Mouse (Mus musculus): Measurements from ENCODE around the gene Hivep2.

The Hivep2 gene

DNA sequence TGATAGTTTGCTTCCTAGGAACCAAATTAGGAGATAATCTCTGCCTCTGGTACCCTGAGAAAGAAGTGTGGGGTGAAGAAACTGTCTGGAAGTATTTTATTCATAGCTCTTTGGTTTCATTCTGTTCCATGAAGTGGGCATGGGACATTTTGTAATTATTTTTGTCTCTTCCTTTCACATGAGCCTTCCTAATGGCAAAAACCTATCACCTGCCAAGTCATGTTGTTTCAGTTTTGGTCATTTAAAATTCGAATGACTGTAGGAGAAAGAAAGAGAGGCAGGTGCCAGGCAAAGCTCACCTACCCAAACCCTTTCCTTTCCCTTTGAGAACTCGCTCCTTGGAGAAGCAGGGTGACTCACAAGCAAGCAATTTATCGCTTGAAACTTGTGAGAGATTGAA, 53.3 kb downstream of the Hivep2 start:
- no peak for DNase-seq (ENCODE audit: low spot score in 2 of 2)

DNA sequence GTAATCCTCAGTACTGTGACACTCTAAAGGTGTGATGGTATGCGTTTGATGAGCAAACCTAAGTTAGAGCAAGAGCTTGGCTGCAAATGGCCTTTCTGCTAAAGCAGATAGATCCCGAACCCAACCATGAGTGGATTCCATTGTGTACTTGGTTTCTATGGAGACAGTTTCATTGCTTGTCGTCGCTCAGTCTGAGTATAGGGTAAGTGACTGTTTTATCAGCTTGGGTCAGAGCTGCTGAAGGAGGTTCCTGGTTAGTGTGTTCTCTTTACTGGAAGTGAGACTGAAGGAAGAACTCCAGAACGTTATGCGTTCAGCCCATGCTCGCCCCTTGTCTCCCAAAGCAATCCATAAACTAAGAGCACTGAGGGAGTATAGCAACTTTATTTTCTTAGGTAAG, 54.4 kb downstream of the Hivep2 start:
- DNase-seq (ENCODE audit: low spot score in 2 of 2): no peak

DNA sequence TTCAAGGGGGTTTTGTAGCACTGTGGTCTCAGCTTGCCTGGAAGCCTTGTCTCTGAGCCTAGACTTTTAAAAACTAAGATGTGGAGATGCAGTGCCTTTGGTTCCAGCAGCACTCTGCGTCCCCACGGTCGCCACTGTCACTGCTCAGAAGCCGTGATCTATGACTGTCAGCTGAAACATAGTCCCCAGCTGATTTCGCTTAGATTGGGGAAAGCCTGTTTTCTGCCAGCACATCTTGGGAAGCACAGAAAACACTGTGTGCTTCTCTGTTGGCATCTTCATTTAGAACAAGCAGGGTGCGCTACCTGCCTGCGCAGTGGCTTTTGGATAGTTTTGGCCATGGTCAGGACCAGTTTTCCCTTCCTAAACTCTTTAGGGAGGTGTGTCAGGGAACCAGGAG, 59.1 kb downstream of the Hivep2 start:
- DNase-seq (ENCODE audit: low spot score in 2 of 2): no peak

DNA sequence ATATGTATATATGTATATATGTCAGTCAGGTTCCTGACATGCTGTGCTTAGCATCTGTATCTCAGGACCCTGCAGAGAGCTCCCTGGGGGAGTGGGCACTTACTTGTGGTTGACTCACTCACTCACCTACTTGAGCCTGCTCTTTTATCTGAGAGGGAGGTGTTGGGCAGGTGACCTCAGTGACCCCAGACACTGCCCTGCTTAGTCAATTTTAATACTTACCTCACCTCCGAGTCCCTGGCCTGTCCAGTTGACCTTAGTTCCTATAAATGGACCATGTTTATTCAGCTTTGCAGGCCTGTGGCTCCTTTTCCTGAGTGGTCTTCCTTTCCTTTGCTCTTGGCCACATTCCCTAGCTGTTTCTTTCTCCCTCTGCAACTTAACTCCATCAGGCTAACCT, 61.9 kb downstream of the Hivep2 start:
- no peak for DNase-seq (ENCODE audit: low spot score in 2 of 2)

DNA sequence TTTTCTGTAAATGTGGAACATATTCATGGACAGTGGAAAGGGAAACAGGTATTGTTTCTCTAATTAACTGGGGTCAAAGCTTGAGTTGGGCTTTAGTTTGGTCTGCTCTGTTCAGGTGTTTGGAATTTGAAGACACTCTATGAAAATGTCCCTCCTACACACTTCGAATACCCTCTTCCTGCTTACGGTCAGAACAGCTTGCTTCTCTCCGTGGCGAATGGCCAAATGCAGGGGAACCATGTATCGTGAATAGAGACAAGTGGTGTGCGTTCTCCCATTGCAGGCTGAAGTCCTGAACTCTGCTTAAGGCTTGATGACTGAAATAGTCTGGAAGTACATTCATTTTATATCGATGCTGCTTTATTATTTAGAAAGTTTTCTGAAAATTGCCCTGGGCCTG, 63.1 kb downstream of the Hivep2 start:
- DNase-seq (ENCODE audit: low spot score in 2 of 2): no peak

DNA sequence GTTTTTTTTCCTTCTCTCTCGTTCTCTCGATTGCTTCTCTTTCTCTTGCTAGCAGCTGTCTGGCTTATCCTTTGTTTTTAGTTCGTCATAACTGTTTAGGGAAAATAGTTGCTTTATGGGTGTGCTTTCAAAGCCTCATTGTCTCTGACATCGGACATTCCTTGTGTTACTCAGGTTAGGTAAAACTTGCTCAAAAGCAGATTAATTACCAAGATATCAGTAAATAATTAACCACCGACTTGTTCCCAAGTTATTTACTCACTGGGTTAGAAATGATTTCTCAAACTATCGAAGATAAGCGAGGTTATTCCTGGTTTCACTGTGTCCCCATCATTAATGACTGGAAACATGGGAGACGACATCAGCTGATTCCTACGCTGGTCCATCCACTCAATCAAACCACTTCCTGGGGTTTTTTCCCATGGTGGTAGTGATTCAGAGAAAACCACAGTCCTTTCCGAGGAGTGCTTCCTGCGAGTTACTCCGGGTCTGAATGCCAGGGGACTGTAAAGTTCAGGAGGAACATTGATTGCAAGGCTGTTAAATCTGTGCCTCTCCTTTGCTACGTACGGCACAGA, 64.7 kb downstream of the Hivep2 start:
- no peak for DNase-seq (ENCODE audit: low spot score in 2 of 2)

DNA sequence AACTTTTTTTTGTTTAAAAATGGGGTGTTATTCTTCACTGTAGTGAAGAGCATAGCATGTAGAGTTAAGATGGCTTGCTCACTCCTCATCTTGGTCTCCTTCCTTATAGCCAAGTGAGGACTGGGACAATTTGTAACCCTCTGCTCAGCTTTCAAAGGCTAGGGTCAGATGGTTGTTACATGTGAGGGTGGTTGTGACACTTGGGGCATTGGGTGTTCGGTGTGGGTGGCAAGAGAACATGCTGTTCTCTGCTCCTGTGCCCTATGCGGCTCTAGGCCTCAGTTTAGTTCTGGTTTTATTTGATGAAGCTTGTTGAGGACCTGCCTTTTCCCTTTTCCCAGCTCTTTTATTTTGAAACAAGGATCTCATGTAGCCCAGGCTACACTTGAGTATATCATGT, 66.7 kb downstream of the Hivep2 start:
- no peak for DNase-seq (ENCODE audit: low spot score in 2 of 2)

DNA sequence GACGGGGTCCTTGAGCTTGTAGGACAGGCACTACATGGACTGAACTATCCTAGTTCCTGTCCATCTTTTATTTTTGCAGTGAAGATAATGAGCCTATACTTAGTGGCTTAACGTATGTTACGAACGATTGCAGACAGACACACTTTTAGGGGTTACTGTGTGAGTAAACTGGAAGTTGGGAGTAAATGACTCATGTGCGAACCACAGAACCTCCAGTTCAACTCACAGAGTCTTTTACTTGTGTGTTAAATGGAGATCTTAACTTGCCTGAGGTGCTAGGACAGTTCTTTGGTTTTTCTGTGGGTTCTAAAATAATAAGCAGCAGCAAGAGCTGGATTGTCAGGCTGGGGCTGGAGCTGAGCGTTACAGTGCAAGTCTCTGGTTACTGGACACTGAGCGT, 68.2 kb downstream of the Hivep2 start:
- no peak for DNase-seq (ENCODE audit: low spot score in 2 of 2)

DNA sequence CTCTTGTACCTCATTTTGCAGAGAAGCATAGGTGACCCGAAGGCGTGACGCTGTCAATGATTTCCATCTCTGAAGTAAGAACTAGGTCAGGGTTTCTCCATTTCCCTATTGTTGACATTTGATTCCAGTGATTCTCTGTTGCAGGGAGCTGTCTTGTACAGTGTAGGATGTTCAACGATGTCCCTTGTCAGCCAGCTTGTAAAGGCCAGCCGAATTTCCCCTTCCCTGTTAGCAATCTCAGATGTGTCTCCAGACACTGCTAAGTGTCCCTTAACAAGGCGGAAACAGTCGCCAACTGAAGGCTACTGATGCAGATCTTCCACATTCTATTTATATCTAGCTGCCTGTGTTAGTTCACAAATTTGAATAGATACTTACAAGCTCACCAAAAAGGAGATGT, 68.9 kb downstream of the Hivep2 start:
- no peak for DNase-seq (ENCODE audit: low spot score in 2 of 2)

DNA sequence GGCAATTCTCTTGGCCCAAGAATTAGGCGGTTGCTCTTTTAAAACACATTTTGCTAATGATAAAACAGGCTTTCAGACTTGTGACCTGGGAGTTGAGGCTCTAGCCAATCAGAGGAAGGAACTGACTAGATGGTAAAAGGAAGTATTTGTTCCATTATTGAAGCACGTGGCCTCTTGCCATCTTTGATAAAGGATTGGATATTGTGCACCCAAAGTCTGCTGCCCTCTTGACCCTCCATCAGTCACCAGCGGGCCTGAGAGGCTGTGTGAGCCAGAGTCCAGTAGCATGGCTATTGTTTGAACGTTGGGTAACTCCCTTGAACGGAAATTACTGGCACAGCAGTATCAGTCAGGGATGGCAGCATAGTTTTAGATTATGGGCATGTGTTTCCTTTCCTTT, 69.7 kb downstream of the Hivep2 start:
- DNase-seq (ENCODE audit: low spot score in 2 of 2): no peak

DNA sequence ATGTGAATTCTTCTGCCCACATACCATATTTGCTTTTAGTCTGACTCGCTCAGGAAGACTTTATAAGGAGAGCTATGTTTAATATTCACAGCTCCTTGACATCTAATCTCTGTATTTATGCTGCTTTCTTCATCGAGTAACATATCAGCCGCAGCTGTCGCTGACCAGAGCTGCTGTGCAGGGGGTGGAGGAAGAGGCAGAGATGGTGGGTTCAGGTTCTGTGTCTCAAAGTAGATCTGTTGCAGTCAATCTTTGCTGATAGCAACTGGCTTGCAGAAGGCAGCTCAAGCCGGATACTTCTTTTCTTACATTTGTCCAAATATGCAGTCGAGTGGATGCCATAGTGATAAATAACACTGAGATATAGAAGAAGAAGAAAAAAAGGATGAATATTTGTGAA, 70.6 kb downstream of the Hivep2 start:
- DNase-seq (ENCODE audit: low spot score in 2 of 2): no peak

DNA sequence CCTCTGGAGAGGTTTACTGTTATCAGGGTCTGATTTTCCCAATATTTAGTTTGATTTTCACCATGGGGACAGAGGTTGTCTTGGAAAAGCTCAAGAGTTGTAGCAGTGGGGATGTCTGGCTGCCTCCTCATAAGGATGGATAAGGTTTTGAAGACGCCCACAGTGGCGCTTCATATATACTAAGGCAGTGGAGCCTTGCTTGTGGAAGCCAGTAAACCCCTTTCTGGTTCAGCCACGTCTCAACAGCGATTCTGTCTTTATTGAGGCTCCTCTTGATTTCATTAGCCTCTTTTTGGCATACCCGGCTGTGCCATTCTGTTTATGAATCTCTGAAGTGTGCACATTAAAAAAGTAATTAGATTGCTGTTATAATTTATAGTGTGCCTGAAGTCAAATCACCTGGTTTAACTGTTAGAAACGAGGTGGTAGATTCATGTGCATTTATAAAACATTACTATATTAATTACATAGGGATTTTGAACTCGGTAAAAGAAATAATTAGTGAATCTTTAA, 72.2 kb downstream of the Hivep2 start:
- no peak for DNase-seq (ENCODE audit: low spot score in 2 of 2)

DNA sequence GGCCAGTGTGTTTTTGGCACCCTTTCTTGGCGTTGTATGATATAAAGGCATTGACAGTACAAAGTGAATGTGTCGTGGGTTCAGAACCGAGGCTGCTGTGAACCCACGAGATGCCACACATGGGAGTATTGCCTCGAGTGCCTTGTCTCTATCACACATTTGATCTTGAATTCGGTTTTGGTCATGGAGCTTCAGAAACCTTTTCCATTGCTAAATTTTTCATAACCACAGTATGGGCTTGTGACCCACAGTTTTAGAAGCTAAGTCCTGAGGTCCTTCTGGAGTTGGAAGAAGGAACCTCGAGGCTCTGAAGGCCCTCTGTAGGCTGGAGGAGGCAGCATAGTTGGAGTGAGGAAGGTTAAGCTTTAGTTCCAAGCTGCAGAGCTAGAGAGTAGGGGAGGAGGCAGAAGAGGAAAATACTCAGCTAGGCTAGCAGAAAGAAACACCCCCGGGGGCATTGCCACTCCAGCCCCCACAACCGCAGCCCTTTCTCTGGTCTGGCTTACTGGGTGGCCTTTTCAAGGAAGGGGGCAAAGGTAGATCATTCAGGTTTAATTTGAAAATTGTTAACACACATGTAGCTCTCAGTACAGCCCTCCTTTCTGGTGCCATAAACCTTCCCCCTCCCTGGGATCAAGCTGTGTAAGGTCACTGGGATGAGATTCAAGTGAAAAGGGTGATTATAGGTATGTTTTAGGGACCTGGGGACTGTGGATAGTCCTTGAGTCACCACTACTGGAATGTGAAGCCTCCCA, 75.0 kb downstream of the Hivep2 start:
- no peak for DNase-seq (ENCODE audit: low spot score in 2 of 2)

DNA sequence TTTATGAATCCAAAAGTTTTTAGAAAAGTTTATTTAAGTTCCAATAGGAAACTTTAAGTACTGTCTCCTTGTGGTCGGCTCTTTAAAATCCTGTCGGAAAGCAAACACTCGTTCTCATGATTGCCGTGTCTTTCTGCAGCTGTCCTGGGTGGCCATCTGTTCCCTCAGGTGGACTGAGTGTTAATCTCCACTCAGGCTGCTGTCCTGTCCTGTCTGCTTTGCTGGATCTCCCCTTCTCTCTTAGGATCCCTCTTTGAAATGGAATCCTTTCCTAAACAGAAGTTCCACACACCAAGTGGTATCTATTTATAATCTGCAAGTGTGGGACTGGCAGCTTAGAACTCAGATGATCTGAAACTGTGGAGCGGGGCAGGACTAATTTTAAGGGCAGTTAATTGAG, 75.7 kb downstream of the Hivep2 start:
- DNase-seq (ENCODE audit: low spot score in 2 of 2): no peak

DNA sequence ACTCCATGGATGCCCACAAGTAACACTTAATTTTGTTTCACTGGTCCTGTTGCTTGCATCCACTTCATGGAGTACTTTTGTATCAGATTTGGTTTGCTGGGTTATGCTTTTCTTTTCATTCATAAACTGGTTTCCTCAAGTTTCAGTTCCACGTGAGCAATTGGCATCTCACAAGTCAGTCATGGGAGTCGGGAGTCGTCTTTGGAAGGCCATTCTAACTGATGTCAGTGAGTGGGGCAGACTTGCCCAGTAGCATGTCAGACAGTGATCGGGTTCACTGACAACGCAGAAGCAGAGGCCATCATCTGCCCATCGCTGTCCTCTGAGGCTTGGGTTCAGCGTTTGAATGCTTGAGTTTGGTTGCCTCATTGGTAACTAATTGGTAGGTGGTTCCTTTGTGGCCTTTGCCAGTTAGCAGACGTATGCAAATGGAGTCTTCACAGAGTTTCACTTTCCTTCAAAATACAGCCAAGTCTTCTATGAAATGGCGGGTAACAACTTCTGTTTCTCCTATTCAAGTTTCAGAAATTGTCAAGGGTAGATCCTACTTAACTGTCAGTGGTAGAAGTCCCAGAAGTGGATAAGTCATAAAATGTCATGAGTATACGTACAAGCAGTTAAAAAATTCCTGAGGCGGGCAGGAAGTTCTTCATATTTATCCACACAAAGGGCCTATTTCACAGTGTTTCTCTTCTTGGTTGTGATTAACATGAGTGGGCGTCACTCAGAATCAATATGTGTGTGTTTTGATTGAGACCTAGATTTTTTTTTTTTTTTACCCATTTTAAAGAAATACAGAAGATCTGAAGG, 76.9 kb downstream of the Hivep2 start:
- DNase-seq (ENCODE audit: low spot score in 2 of 2): no peak

DNA sequence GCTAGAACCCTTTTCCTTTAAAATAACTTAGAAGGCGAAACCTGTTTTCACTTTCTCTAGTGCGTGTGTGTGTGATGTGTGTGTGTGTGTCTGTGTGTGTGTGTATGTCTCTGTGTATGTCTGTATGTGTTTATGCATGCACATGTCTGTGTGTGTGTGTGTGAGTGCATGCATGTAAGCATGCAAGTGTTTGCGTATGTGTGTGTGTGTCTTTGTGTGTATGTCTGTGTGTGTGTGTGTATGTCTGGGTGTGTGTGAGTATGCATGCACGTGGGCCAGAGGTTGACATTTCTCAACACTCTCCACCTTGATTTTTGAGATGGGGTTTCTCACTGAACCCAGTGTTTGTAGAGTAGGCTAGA, 77.5 kb downstream of the Hivep2 start:
- no peak for DNase-seq (ENCODE audit: low spot score in 2 of 2)

DNA sequence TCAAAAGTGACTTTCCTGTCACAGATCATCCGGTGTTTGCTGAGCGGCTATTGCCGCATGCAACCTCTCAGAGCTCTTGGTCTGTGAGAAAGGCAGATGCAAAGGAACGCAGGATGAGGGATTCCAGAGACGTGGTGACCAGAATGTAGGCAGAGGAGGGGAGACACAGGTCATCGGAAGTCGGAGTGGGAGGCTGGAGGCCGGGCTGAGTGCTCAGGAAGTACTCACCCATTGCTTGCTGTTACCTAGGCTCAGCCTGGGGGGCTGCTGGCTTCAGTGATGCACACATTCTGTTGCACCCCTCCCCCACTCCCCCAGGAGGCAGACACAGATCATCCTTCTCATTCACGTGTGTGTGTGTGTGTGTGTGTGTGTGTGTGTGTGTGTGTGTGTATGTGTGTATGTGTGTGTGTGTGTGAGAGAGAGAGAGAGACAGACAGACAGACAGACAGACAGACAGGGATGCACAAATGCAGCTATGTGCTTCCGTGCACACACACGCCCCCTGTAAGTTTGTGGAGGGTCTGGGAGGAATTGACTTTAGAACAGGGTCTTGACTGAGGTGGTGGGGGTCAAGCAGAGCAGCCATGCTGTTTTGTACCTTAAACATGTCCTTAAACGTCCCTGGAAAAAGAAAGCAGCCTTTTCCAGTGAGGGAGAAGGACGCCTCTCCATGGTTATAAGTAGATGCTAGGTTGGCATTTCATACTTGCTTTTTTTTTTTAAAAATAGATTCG, 78.3 kb downstream of the Hivep2 start:
- DNase-seq (ENCODE audit: low spot score in 2 of 2): peak in 1 of 2 experiments; percentile 28

DNA sequence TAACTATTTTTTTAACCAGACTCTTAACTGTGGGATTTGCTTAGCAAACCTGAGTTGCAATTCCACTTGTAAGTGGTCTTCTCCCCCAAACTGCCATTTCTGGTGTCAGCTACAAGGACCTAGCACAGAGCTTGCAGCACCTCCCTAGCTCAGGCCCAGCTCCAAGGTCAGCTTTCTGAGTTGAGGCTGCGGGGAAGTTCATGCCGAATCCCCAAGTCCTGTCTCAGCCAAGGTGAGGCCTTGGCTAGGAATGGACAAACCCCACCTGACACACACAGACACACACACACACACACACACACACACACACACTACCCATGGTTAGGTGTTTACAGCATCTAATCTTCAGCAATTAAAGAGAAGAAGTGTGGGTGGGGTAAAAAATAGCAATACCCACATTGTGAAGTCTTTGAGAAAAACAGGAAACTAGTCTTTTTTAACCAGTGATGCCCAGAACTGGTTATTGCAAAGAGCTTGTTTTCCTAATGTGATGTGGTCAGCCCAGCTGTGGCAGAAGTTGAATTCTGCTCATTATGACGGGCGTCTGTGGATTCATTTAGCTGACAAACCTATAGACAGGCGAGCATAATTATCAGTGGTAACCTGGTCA, 79.0 kb downstream of the Hivep2 start:
- no peak for DNase-seq (ENCODE audit: low spot score in 2 of 2)

DNA sequence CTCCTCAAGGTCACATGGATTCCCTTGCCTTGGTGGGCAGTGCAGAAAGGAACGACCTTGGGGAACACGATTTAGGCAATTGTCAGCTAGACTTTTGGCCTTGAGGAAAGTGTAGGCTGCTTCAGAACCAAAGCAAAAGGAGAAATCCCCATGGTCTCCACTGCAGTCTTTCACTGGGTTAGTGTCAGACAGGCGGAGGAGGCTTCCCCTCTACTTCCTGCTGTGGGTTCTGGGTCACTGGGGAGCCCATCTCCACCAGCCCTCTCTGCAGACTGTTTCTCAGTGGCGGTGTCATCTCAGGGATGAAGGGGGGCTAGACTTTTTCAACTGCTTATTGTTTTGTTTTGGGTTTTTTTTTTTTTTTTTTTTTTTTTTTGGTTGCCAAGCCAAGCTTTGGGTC, 79.9 kb downstream of the Hivep2 start:
- DNase-seq (ENCODE audit: low spot score in 2 of 2): peak; percentile 65

DNA sequence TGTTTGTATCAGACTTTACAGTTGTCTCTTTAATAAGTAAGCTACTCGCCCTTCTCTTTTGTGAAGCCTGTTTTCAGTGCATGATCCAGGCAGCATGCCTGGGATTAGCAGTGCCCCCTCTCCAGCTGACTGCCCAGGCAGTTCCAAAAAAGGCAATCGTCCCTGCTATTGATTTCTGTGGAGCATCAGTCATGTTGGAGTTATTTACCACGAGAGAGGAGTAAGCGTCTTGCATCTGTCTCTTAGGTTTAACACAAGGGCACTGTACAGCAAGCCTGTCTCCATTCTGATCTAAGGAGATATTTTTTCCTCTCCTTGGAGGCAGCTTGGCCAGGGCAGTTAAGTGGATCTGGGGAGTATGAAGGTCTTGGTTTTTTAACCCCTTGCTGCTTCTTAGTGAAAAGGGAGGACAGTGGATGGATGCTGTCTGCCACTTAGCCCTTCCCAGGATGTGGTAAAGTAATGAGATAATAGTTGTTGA, 80.3 kb downstream of the Hivep2 start:
- DNase-seq (ENCODE audit: low spot score in 2 of 2): no peak

DNA sequence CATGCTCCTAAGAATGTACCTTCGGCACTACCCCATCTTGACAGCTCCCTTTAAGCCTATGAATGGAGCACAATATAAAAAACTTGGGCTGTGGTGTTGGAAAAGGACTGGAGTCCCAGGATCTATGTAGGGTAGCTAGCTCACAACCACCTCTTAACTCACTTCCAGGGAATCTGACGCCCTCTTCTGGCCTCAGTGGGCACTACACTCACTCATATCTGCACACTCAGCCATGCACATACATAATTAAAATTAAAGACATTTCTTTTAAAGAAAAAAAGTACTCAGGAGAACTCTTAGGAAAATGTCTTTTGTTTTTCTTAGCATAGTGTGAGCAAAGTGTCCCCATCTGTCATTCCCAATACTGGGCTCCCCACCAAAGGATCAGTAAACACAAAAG, 81.1 kb downstream of the Hivep2 start:
- peak; percentile 47 to 63 for DNase-seq (ENCODE audit: low spot score in 2 of 2)

DNA sequence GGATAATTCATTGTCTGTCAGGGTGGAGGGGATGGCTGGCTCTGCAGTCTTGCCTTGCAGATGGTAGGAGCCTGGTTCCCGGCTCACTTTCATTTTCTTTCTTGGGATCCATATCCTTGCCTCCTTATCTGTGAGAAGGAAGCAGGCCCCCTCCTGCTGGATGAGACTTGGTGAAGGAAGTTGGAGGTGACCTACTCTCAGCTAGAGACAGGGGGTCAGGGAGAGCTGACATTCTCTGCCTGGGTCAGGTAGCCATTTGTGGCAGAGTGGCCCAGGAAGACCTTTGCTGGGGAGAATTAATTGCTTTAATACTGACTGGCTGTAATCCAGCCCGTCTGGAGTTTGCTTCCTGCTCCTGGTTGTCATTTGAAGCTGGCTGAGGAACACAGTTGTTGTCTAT, 81.8 kb downstream of the Hivep2 start:
- DNase-seq (ENCODE audit: low spot score in 2 of 2): no peak

Data from thymus, postnatal 10 days (tissue).